ENCODE assay signal across 9 mouse cellular contexts in genomic region chr8:122918438-122919107, GRCm38 (mm10).
DNase-seq lines count a peak whose midpoint lies in the region; ATAC-seq and TF ChIP-seq lines count a peak whose summit lies in the region.
"Had no signal": no experiment of that assay in that cellular context is flagged by ENCODE, and none has a peak within 500 bp of the region (broad histone marks: within the 10 kb centered on the region; RNA-seq: fewer than 3 reads in every experiment).

No protein-coding gene starts in this region.

- DNase-seq in kidney, adult 8-10 months = no peak
- DNase-seq in 416B (ENCODE audit: low read depth) (peak; percentile 54), G1E (ENCODE audit: low spot score) (no peak)
- DNase-seq in limb, embryonic 11.5 days (ENCODE audit: low spot score) = no peak
- DNase-seq in cerebellum, postnatal 4 days (ENCODE audit: low spot score in 2 of 2) = no peak
- DNase-seq: right cerebral cortex, postnatal 25 days had no signal

- peaks cover 25% of the 10 kb centered on the region for H3K36me3 ChIP-seq in kidney, embryonic 15.5 days
- peaks cover 55% of the 10 kb centered on the region for H3K36me3 ChIP-seq in G1E (replicated peaks)
- peaks cover under 1% of the 10 kb centered on the region; the same call in 1 of the 2 replicates for H3K36me3 ChIP-seq in limb, embryonic 11.5 days (ENCODE audit: control insufficient read depth, insufficient read depth, low read length)
- H3K36me3 ChIP-seq in midbrain, embryonic 15.5 days (replicated peaks) = no peaks in the 10 kb centered on the region

- H3K27me3 ChIP-seq in kidney, embryonic 15.5 days = no peaks in the 10 kb centered on the region
- no peaks in the 10 kb centered on the region for H3K27me3 ChIP-seq in G1E (ENCODE audit: insufficient read depth, low read length)
- H3K27me3 ChIP-seq in limb, embryonic 11.5 days (ENCODE audit: control insufficient read depth, insufficient read depth, low read length) = no peaks in the 10 kb centered on the region
- H3K27me3 ChIP-seq in midbrain, embryonic 15.5 days (replicated peaks) = no peaks in the 10 kb centered on the region
- H3K27me3 ChIP-seq: forebrain, embryonic 13.5 days had no signal

- no peak for TF ChIP-seq CTCF in G1E (IDR thresholded peaks at IDR 0.05; ENCODE audit: low read depth, low read length)

- H3K27ac ChIP-seq in kidney, embryonic 15.5 days = peak overlapping the region; percentile 7; the same call in 1 of the 2 replicates
- 0 out of 2 replicates have a peak overlapping the region, but pooled peaks have one; percentile 26 for H3K27ac ChIP-seq in limb, embryonic 11.5 days (replicated peaks; ENCODE audit: low read depth, low read length)
- H3K27ac ChIP-seq in midbrain, embryonic 15.5 days = no peak overlapping the region
- H3K27ac ChIP-seq: forebrain, embryonic 13.5 days had no signal

- H3K9me3 ChIP-seq in kidney, embryonic 15.5 days (replicated peaks) = no peaks in the 10 kb centered on the region
- H3K9me3 ChIP-seq in G1E (replicated peaks) = no peaks in the 10 kb centered on the region
- no peaks in the 10 kb centered on the region for H3K9me3 ChIP-seq in limb, embryonic 11.5 days (ENCODE audit: control insufficient read depth, low read length)
- no peaks in the 10 kb centered on the region for H3K9me3 ChIP-seq in midbrain, embryonic 15.5 days
- H3K9me3 ChIP-seq: forebrain, embryonic 13.5 days had no signal

- no peak overlapping the region for H3K4me3 ChIP-seq in kidney, embryonic 15.5 days (replicated peaks)
- peak overlapping the region; percentile 57; the same call in 1 of the 2 replicates for H3K4me3 ChIP-seq in G1E (ENCODE audit: low read depth, low read length)
- H3K4me3 ChIP-seq in limb, embryonic 11.5 days (ENCODE audit: low read depth, low read length) = no peak overlapping the region
- no peak overlapping the region for H3K4me3 ChIP-seq in midbrain, embryonic 15.5 days
- H3K4me3 ChIP-seq: forebrain, embryonic 13.5 days had no signal

- H3K9ac ChIP-seq in kidney, embryonic 15.5 days = no peak overlapping the region
- H3K9ac ChIP-seq in limb, embryonic 11.5 days (ENCODE audit: low read length) = no peak overlapping the region
- H3K9ac ChIP-seq in midbrain, embryonic 15.5 days = no peak overlapping the region
- H3K9ac ChIP-seq: forebrain, embryonic 13.5 days had no signal

- H3K4me2 ChIP-seq in kidney, embryonic 15.5 days = no peak overlapping the region
- no peak overlapping the region for H3K4me2 ChIP-seq in limb, embryonic 11.5 days (ENCODE audit: low read depth, severe bottlenecking)
- H3K4me2 ChIP-seq in midbrain, embryonic 15.5 days = no peak overlapping the region
- H3K4me2 ChIP-seq: forebrain, embryonic 13.5 days had no signal

- peaks cover 47% of the 10 kb centered on the region for H3K4me1 ChIP-seq in kidney, embryonic 15.5 days
- H3K4me1 ChIP-seq in G1E (ENCODE audit: insufficient read depth, low read depth, low read length) = peaks cover 77% of the 10 kb centered on the region
- peaks cover 13% of the 10 kb centered on the region for H3K4me1 ChIP-seq in limb, embryonic 11.5 days (ENCODE audit: control insufficient read depth, insufficient read depth, low read length)
- peaks cover 50% of the 10 kb centered on the region for H3K4me1 ChIP-seq in midbrain, embryonic 15.5 days

- ATAC-seq in kidney, embryonic 15.5 days (replicated peaks; ENCODE audit: low FRiP score) = no peak
- no peak for ATAC-seq in G1E (ENCODE audit: extremely low read depth, insufficient number of reproducible peaks, low FRiP score, poor library complexity, severe bottlenecking)
- no peak for ATAC-seq in limb, embryonic 11.5 days (ENCODE audit: insufficient number of reproducible peaks, low FRiP score, low TSS enrichment, low read depth)
- no peak for ATAC-seq in midbrain, embryonic 15.5 days (replicated peaks)
- ATAC-seq: forebrain, embryonic 13.5 days had no signal

- WGBS in kidney, embryonic 15.5 days = 67% methylated on average over 7 of the region's 7 CpGs
- 68% methylated on average over 7 of the region's 7 CpGs for WGBS in limb, embryonic 11.5 days
- WGBS in midbrain, embryonic 15.5 days = 79% methylated on average over 7 of the region's 7 CpGs
